Mouse (Mus musculus): ENCODE results near the gene Olfr691.

DNA sequence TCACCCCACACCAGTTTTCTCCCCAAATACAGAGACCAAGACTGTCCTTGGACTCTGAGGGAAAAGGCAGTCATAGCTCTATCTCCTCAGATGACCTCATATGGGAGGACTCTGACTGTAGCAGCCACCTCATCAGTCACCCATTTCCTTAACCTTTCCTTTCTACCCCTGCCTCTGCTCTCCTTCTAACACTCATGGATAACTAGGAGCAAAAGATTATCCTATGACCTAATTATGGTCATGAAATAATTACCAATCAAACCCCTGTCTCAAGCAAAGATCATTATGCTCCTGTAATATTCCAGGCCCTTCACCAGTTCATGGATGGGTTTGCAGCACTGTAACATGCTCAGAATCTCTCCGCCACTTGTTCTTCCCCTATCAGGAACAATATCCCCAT lies 25.9 kb upstream of the Olfr691 start, which contains the start of gene Olfr692:
- TF ChIP-seq CTCF (IDR thresholded peaks at IDR 0.05; ENCODE audit: control insufficient read depth, insufficient read depth, insufficient read length) (no peak), MAX (IDR thresholded peaks at IDR 0.05) (no peak), MYOG (IDR thresholded peaks at IDR 0.05; ENCODE audit: control insufficient read depth, extremely low read depth, insufficient read length) (no peak), USF1 (IDR thresholded peaks at IDR 0.05; ENCODE audit: low read depth) (no peak), MYOD1 (IDR thresholded peaks at IDR 0.05; ENCODE audit: control insufficient read depth, insufficient read length, low read depth) (no peak)

All from C2C12 (cell line).